Mouse (Mus musculus): ENCODE measurements at regions not wholly inside any gene's neighbourhood (a gene's known extent, or its start where the extent isn't known, plus 50 kb on each side); places are given as distances from the start of the nearest gene placed in this dataset.

GRCm38 (mm10) chr12:106399085-106399484 is 389.1 kb downstream of the Vrk1 start:
- TF ChIP-seq POLR2A (IDR thresholded peaks at IDR 0.05; ENCODE audit: control insufficient read depth, low read depth, low read length) (no peak), CTCF (IDR thresholded peaks at IDR 0.05; ENCODE audit: control insufficient read depth, insufficient read depth, insufficient replicate concordance, low read depth, low read length) (no peak)

Measured in testis, adult 2 months (tissue).